Mouse (Mus musculus) neural tube, embryonic 14.5 days (tissue): Measurements from ENCODE around the gene Nsmce1. TPM values are rescaled to one million over a fixed set of nuclear protein-coding genes. Genes with fewer than 3 reads are reported as not detected.

Source experiments
- ATAC-seq: fragments of 200-750 bp; cut with Nextera tagmentation; 2 replicates; pipeline ENCODE4 v1.8.0; 2017; ENCODE audit warnings: low read depth, mild to moderate bottlenecking, moderate TSS enrichment, moderate library complexity
- H3K27ac ChIP-seq: fragments of 300-500 bp; sonication (generic); 2 replicates; pipeline ENCODE4 v1.5.1; 2014; ENCODE audit warnings: low read depth, mild to moderate bottlenecking, control low read depth, low read length, moderate library complexity, mixed read lengths
- H3K27me3 ChIP-seq: fragments of 300-500 bp; sonication (generic); 2 replicates; pipeline ENCODE4 v1.6.1; 2014; ENCODE audit warnings: low read length; ENCODE audit not compliant: control insufficient read depth, insufficient read depth
- H3K36me3 ChIP-seq: fragments of 300-500 bp; sonication (generic); 2 replicates; pipeline ENCODE4 v1.6.1; 2014; ENCODE audit warnings: low read length, mixed read lengths; ENCODE audit not compliant: control insufficient read depth, insufficient read depth
- H3K4me1 ChIP-seq: fragments of 300-500 bp; sonication (generic); 2 replicates; pipeline ENCODE4 v1.6.1; 2014; ENCODE audit warnings: low read length; ENCODE audit not compliant: control insufficient read depth, insufficient read depth
- H3K4me2 ChIP-seq: fragments of 300-500 bp; sonication (generic); 2 replicates; pipeline ENCODE4 v1.6.1; 2014; ENCODE audit warnings: mild to moderate bottlenecking, low read depth, low read length, control low read depth
- H3K4me3 ChIP-seq: fragments of 300-500 bp; sonication (generic); 2 replicates; pipeline ENCODE4 v1.5.1; 2014; ENCODE audit warnings: low read depth, low read length, control low read depth, mixed read lengths
- H3K9ac ChIP-seq: fragments of 300-500 bp; sonication (generic); replicated peaks from 2 replicates; pipeline ENCODE4 v1.6.1; 2014; ENCODE audit warnings: low read depth, mild to moderate bottlenecking, control low read depth, low read length, mixed read lengths
- H3K9me3 ChIP-seq: fragments of 300-500 bp; sonication (generic); 2 replicates; pipeline ENCODE4 v1.6.1; 2016; ENCODE audit warnings: low read length; ENCODE audit not compliant: control insufficient read depth
- WGBS: fragments of 180-500 bp; shearing (Covaris S2); extraction: QIAGEN DNeasy Blood & Tissue Kit; methylation state at CpG from one replicate; pipeline ENCODE4 v1.1.7; 2014; 5-methylcytosine and 5-hydroxymethylcytosine counted together
- polyA plus RNA-seq: library from polyadenylated mRNA; unstranded; fragments of >200 nt; fragmentation: Nextera tagmentation; extraction: Ambion mirVana; gene quantifications from 2 replicates; pipeline ENCODE4 v1.2.1, GENCODE M21; 2014

Gene Nsmce1
- polyA plus RNA-seq, 1 experiment from 2014 or later = 91.9 TPM

DNA sequence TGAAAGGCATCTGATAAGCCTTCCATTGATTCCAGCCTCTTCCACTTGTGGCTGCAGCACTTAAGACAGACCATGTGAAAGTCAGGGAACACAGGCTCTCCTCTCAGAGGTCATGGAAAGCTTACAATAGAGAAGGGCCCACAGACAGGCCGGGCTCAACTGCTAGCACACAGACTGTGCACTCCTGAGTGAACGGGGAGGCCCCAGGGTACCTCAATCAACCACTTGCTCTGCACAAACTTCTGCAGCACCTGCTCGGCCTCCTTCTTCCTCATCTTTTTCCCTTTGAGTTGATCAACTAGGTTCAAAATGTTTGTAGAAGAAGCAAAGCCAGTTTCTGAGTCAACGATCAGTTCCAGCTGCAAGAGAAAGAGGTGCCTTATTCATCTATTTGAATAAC lies 20.5 kb downstream of the Nsmce1 start:
- Histone ChIP-seq H3K4me3 (no peak overlapping the region), H3K36me3 (peaks cover 15% of the 10 kb centered on the region), H3K9me3 (no peaks in the 10 kb centered on the region), H3K9ac (no peak overlapping the region), H3K27ac (no peak overlapping the region), H3K27me3 (no peaks in the 10 kb centered on the region), H3K4me2 (no peak overlapping the region), H3K4me1 (no peaks in the 10 kb centered on the region)
- no peak for ATAC-seq
- 96% methylated on average over 4 of the region's 4 CpGs for WGBS

- Histone ChIP-seq H3K4me1 (no peaks in the 10 kb centered on the region), H3K27me3 (no peaks in the 10 kb centered on the region), H3K9me3 (no peaks in the 10 kb centered on the region), H3K9ac (no peak overlapping the region), H3K36me3 (peaks cover 15% of the 10 kb centered on the region), H3K4me3 (no peak overlapping the region), H3K4me2 (no peak overlapping the region), H3K27ac (no peak overlapping the region)
- ATAC-seq = peak; percentile 56; the same call in 1 of the 2 replicates
- 38% methylated on average over 5 of the region's 5 CpGs for WGBS
These were observed 21.5 kb downstream of the Nsmce1 start for GRCm38 (mm10) chr7:125469937-125470336.

- H3K9ac ChIP-seq = no peak overlapping the region
- no peaks in the 10 kb centered on the region for H3K9me3 ChIP-seq
- WGBS = 57% methylated on average over 2 of the region's 2 CpGs
- peaks cover 11% of the 10 kb centered on the region; the same call in 1 of the 2 replicates for H3K36me3 ChIP-seq
- no peak for ATAC-seq
- H3K27ac ChIP-seq = no peak overlapping the region
- no peaks in the 10 kb centered on the region for H3K4me1 ChIP-seq
- no peaks in the 10 kb centered on the region for H3K27me3 ChIP-seq
- H3K4me2 ChIP-seq = no peak overlapping the region
- no peak overlapping the region for H3K4me3 ChIP-seq
These were observed 29.2 kb downstream of the Nsmce1 start for GRCm38 (mm10) chr7:125462200-125462599.

DNA sequence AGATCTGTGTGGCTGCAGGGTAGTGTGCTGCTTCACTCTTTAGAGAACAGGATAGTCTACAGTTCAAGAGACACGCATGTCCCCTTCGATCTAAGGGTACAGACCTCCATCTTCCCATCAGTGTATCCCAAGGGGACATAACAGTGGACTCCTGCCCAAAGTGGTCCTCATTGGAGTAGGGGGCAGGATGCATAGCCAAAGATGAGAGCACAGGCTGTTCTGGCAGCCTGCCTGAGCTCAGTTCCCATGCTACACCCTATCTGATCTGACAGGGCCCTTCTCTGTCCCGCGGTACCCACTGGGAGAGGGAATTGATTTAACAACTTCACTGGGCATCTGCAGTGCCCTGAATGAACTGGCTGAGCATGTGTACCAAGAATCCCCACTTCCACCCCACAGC lies 37.7 kb downstream of the Nsmce1 start:
- 95% methylated on average over 4 of the region's 4 CpGs for WGBS
- H3K4me3 ChIP-seq = no peak overlapping the region
- no peaks in the 10 kb centered on the region for H3K27me3 ChIP-seq
- H3K4me1 ChIP-seq = no peaks in the 10 kb centered on the region
- ATAC-seq = no peak
- H3K36me3 ChIP-seq = no peaks in the 10 kb centered on the region
- H3K9me3 ChIP-seq = no peaks in the 10 kb centered on the region
- H3K9ac ChIP-seq = no peak overlapping the region
- H3K4me2 ChIP-seq = no peak overlapping the region
- H3K27ac ChIP-seq = no peak overlapping the region

DNA sequence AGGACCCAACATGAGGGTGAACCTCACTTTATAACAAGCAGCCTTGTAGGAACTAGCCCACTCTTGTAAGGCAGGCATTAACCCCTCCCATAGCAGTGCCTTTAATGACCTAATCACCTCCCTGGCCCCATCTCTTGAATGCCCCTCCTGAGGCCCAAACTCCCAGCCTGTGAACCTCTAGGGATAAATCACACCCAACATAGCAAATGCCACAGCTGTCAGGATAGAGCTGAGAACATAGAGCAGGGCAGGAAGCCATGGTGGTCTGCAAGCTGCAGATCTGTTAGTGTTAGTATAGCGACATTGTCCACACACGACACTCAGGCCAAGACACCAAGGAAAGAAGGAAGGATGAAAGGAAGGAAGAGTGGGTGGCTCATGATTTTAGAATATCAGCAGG lies 40.3 kb downstream of the Nsmce1 start:
- no peaks in the 10 kb centered on the region for H3K36me3 ChIP-seq
- H3K9me3 ChIP-seq = no peaks in the 10 kb centered on the region
- H3K27me3 ChIP-seq = no peaks in the 10 kb centered on the region
- 87% methylated on average over 2 of the region's 2 CpGs for WGBS
- H3K9ac ChIP-seq = no peak overlapping the region
- no peak overlapping the region for H3K4me2 ChIP-seq
- no peaks in the 10 kb centered on the region for H3K4me1 ChIP-seq
- no peak overlapping the region for H3K27ac ChIP-seq
- no peak overlapping the region for H3K4me3 ChIP-seq
- no peak for ATAC-seq

DNA sequence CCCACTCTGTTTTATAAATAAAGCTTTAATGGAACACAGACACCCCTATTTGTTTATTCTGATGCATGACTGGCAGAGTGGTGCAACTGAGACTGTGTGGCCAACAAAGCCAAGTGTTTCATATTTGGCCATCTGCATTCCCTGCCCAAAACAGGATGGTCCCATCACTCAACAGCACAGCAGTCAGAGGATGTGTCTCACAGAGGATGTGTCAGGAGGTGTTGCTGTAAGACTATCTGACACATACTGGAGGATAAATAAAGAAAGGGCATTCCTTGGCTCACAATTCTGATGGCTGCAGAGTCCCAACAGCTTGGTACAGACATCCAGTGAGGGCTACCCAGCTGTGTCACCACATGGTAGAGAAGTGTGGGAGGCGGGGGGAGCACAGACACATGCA lies 40.7 kb downstream of the Nsmce1 start:
- Histone ChIP-seq H3K4me3 (no peak overlapping the region), H3K27me3 (no peaks in the 10 kb centered on the region), H3K4me2 (no peak overlapping the region), H3K4me1 (peaks cover 2% of the 10 kb centered on the region; the same call in 1 of the 2 replicates), H3K36me3 (no peaks in the 10 kb centered on the region), H3K9me3 (no peaks in the 10 kb centered on the region), H3K27ac (no peak overlapping the region), H3K9ac (no peak overlapping the region)
- no peak for ATAC-seq
- 47% methylated on average over 1 of the region's 1 CpGs for WGBS

GRCm38 (mm10) chr7:125444464-125445401 lies 46.7 kb downstream of the Nsmce1 start, which contains the start of gene Kdm8:
TSS of gene Kdm8 (plus strand) at chr7:125444676.
- Histone ChIP-seq H3K36me3 (no peaks in the 10 kb centered on the region), H3K9me3 (no peaks in the 10 kb centered on the region), H3K4me2 (peak within 1 kb of the TSS; percentile 92), H3K4me3 (peak within 1 kb of the TSS; percentile 37), H3K9ac (peak within 1 kb of the TSS; percentile 58), H3K27ac (peak within 1 kb of the TSS; percentile 91), H3K4me1 (peaks cover 13% of the 10 kb centered on the region; the same call in 1 of the 2 replicates), H3K27me3 (no peaks in the 10 kb centered on the region)
- peak; percentile 96 for ATAC-seq
- 2% methylated on average over 61 of the region's 61 CpGs for WGBS

DNA sequence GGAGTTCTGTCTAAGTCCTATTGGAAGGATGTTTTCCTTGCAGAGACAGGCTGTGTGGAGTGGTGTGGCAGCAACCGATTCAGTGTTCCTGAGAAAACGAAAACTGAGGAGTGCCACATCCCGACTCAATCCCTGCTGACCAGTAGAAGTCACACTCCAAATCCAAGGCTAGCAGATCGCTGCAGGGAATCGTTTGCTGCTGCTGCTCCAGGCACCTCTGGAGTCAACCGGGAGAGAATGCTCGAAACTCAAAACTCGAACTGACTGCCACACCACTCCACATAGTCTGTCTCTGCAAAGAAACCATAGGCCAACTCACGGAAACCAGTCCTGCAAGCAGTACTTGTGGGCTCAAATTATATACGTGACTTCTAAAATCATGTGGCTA lies 47.3 kb downstream of the Nsmce1 start:
- peak overlapping the region; percentile 58 for H3K9ac ChIP-seq
- 20% methylated on average over 10 of the region's 10 CpGs for WGBS
- peak overlapping the region; percentile 37 for H3K4me3 ChIP-seq
- peak overlapping the region; percentile 91 for H3K27ac ChIP-seq
- no peaks in the 10 kb centered on the region for H3K36me3 ChIP-seq
- peak; percentile 2; the same call in 1 of the 2 replicates for ATAC-seq
- H3K4me2 ChIP-seq = peak overlapping the region; percentile 92
- peaks cover 13% of the 10 kb centered on the region; the same call in 1 of the 2 replicates for H3K4me1 ChIP-seq
- H3K27me3 ChIP-seq = no peaks in the 10 kb centered on the region
- H3K9me3 ChIP-seq = no peaks in the 10 kb centered on the region

- Histone ChIP-seq H3K9ac (no peak overlapping the region), H3K4me3 (no peak overlapping the region), H3K4me2 (no peak overlapping the region), H3K27me3 (no peaks in the 10 kb centered on the region), H3K27ac (no peak overlapping the region), H3K4me1 (peaks cover 13% of the 10 kb centered on the region; the same call in 1 of the 2 replicates), H3K9me3 (no peaks in the 10 kb centered on the region), H3K36me3 (no peaks in the 10 kb centered on the region)
- ATAC-seq = no peak
- 78% methylated on average over 4 of the region's 4 CpGs for WGBS
These were observed 49.1 kb downstream of the Nsmce1 start for GRCm38 (mm10) chr7:125442323-125442722.
